17 mouse cellular contexts compared by ENCODE assay signal in the genomic region with DNA sequence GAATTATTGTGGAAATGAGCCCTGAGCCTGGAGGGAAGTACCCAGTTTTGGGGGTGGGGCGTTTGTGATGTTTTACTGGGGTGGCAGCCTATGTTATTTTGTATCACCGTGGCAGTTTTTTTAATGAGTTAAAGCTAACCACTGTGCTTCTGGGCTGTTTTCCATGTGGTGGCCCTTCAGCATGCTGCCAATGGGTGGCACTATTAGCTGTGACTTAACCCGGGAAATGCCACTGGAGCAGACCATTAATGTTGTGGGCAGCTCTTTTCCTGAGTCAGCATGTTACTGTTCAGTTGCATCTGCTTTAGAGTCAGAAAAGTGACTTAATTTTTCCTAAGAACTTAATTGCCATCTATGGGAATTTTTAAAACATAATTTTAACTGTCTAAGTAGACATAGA. TPM values are rescaled to one million over a fixed set of nuclear protein-coding genes. Genes with fewer than 3 reads are reported as not detected.
DNase-seq lines count a peak whose midpoint lies in the region; ATAC-seq and TF ChIP-seq lines count a peak whose summit lies in the region.
"Had no signal": no experiment of that assay in that cellular context is flagged by ENCODE, and none has a peak within 500 bp of the region (broad histone marks: within the 10 kb centered on the region; RNA-seq: fewer than 3 reads in every experiment).

No protein-coding gene starts in this region.

- no peaks in the 10 kb centered on the region for H3K9me3 ChIP-seq in MEL (replicated peaks; ENCODE audit: insufficient read depth, low read length)
- no peaks in the 10 kb centered on the region for H3K9me3 ChIP-seq in liver, embryonic 16.5 days (replicated peaks; ENCODE audit: control insufficient read depth, low read length)
- H3K9me3 ChIP-seq: hindbrain, embryonic 13.5 days; kidney, embryonic 15.5 days; limb, embryonic 15.5 days had no signal

- peak; percentile 45 for DNase-seq in lung, postnatal 10 days
- DNase-seq in lung, postnatal 25 days (ENCODE audit: low spot score) = no peak
- no peak for DNase-seq in MEL (ENCODE audit: low read depth, low spot score)
- DNase-seq in ovary, adult 18-20 months (ENCODE audit: low spot score) = no peak
- DNase-seq in gastrocnemius, adult 8-10 months (ENCODE audit: low spot score in 2 of 2) = no peak
- DNase-seq in left cerebral cortex, adult 9 months (ENCODE audit: low spot score in 2 of 2) = no peak
- DNase-seq: cerebellum, adult 9-10 months; gastrocnemius, postnatal 14 days; layer of hippocampus, postnatal 36 days; thymus, adult 18-20 months had no signal

- peak in 2 of 3 experiments; percentile 16 to 20; a peak in 1 of 6 replicates for TF ChIP-seq CTCF in MEL (IDR thresholded peaks at IDR 0.05 in 2 of 3, conservative IDR thresholded peaks at IDR 0.05 in 1 of 3; ENCODE audit: control insufficient read depth in 1 of 3, insufficient read depth in 1 of 3, low read depth in 2 of 3, low read length in 3 of 3, poor library complexity in 1 of 3, severe bottlenecking in 1 of 3)

- peaks cover 14 to 34% of the 10 kb centered on the region in 2 experiments for H3K4me1 ChIP-seq in MEL (ENCODE audit: control insufficient read depth in 1 of 2, insufficient read depth in 2 of 2, low read length in 2 of 2)
- H3K4me1 ChIP-seq in liver, embryonic 16.5 days (ENCODE audit: control insufficient read depth, low read depth, low read length) = peaks cover 81% of the 10 kb centered on the region

- no peak; the same call in 1 of the 2 replicates for TF ChIP-seq RAD21 in MEL (IDR thresholded peaks at IDR 0.05; ENCODE audit: low read depth, low read length)

- no peaks in the 10 kb centered on the region for H3K27me3 ChIP-seq in MEL (ENCODE audit: control insufficient read depth in 1 of 2, insufficient read depth in 2 of 2, low read length in 2 of 2)
- no peaks in the 10 kb centered on the region for H3K27me3 ChIP-seq in liver, embryonic 16.5 days (ENCODE audit: control insufficient read depth, insufficient read depth, low read depth, low read length)
- H3K27me3 ChIP-seq: hindbrain, embryonic 13.5 days; kidney, embryonic 15.5 days; limb, embryonic 15.5 days had no signal

- peaks cover 0 to 28% of the 10 kb centered on the region in 2 experiments; a peak in 3 of 4 replicates for H3K36me3 ChIP-seq in MEL (ENCODE audit: control insufficient read depth in 1 of 2, insufficient read depth in 2 of 2, low read length in 2 of 2)
- peaks cover 8% of the 10 kb centered on the region for H3K36me3 ChIP-seq in liver, embryonic 16.5 days (ENCODE audit: control insufficient read depth, insufficient read depth)
- H3K36me3 ChIP-seq: G1E; kidney, embryonic 15.5 days had no signal

- no peak for TF ChIP-seq POLR2A in MEL (IDR thresholded peaks at IDR 0.05; ENCODE audit: control insufficient read depth in 1 of 2, insufficient read depth in 1 of 2, low read depth in 1 of 2, low read length in 2 of 2, poor library complexity in 1 of 2)

- no peak overlapping the region for H3K27ac ChIP-seq in MEL (ENCODE audit: control insufficient read depth, low read depth, low read length)
- H3K27ac ChIP-seq in liver, embryonic 16.5 days (ENCODE audit: low read length) = peak overlapping the region; percentile 99
- H3K27ac ChIP-seq: hindbrain, embryonic 13.5 days; kidney, embryonic 15.5 days; limb, embryonic 15.5 days had no signal

- H3K4me2 ChIP-seq in liver, embryonic 16.5 days (ENCODE audit: low read depth, low read length) = peak overlapping the region; percentile 73
- H3K4me2 ChIP-seq: hindbrain, embryonic 13.5 days; kidney, embryonic 15.5 days; limb, embryonic 15.5 days had no signal

- peak; percentile 51 for ATAC-seq in erythroblast, adult 5-6 weeks (replicated peaks; ENCODE audit: low FRiP score, poor library complexity, severe bottlenecking)
- no peak for ATAC-seq in liver, embryonic 16.5 days (ENCODE audit: low read depth)
- ATAC-seq: forebrain, embryonic 14.5 days had no signal

- no peak overlapping the region for H3K9ac ChIP-seq in MEL (ENCODE audit: control insufficient read depth, low read depth, low read length, poor library complexity, severe bottlenecking)
- H3K9ac ChIP-seq in liver, embryonic 16.5 days (ENCODE audit: low read depth, low read length) = peak overlapping the region; percentile 97
- H3K9ac ChIP-seq: hindbrain, embryonic 13.5 days; kidney, embryonic 15.5 days; limb, embryonic 15.5 days had no signal

- no peak for TF ChIP-seq EP300 in MEL (IDR thresholded peaks at IDR 0.05; ENCODE audit: low read depth in 1 of 2, low read length in 2 of 2)

- H3K79me2 ChIP-seq in MEL (ENCODE audit: control insufficient read depth, insufficient read depth, low read length, poor library complexity) = peaks cover 45% of the 10 kb centered on the region

- H3K4me3 ChIP-seq in MEL (ENCODE audit: control insufficient read depth in 1 of 2, insufficient read depth in 1 of 2, low read depth in 2 of 2, low read length in 2 of 2) = no peak overlapping the region
- peak overlapping the region; percentile 33 for H3K4me3 ChIP-seq in liver, embryonic 16.5 days (ENCODE audit: low read depth, low read length)
- H3K4me3 ChIP-seq: hindbrain, embryonic 13.5 days; kidney, embryonic 15.5 days; limb, embryonic 15.5 days had no signal

- 32% methylated on average over 3 of the region's 3 CpGs for WGBS in liver, embryonic 16.5 days (ENCODE audit: insufficient replicate concordance)

TF ChIP-seq in MEL, 35 proteins besides CTCF, POLR2A, EP300 and RAD21:
- no peak for TF ChIP-seq SMC3 (IDR thresholded peaks at IDR 0.05; ENCODE audit: low read depth, low read length)
- TF ChIP-seq MAFK (IDR thresholded peaks at IDR 0.05; ENCODE audit: borderline replicate concordance, low read depth, low read length) = 0 out of 2 replicates have a peak, but pooled peaks have one; percentile 47

RNA-seq across cellular contexts. Expression of gene Lpcat1, which starts 5.5 kb away (rescaled TPM):
- total RNA-seq in MEL (2012; rRNA removed) = 30.5 and 38.8 TPM in 2 replicates
- polyA plus RNA-seq in MEL (2012; ENCODE audit: insufficient read depth in 1 of 2, insufficient read length in 2 of 2, low read depth in 1 of 2, low replicate concordance in 2 of 2, missing spikeins in 1 of 2) = 10 to 100 TPM in 1 of 2 experiments, not detected in 1; 31.5 TPM
- 72.5 and 89.3 TPM in 2 replicates for total RNA-seq in erythroblast, adult 5-6 weeks (2015; ENCODE audit: low replicate concordance)
- total RNA-seq in erythroblast, adult 5-6 weeks (2017; ENCODE audit: low replicate concordance) = 176 and 246 TPM in 2 replicates
- 59.4 and 64.7 TPM in 2 replicates for polyA plus RNA-seq in liver, embryonic 16.5 days (2015; fragmentation: Nextera tagmentation; extraction: Ambion mirVana)
- total RNA-seq in gastrocnemius, adult 8-10 months (2022) = 1 to 10 TPM; 1.6 to 3.4 (median 2.6) TPM
- polyA plus RNA-seq: G1E had no signal
